Mouse (Mus musculus): Measurements from ENCODE around the gene Fam229a.
"Not testable (repeated sequence)": the region's sequence is repeated elsewhere in the genome, so short reads cannot be mapped to it uniquely, and the experiment has no call there.

Fam229a gene

GRCm38 (mm10) chr4:129518519-129518918, 27.5 kb downstream of the Fam229a start:
- DNase-seq (ENCODE audit: low read depth, low spot score): no peak

- no peak for DNase-seq (ENCODE audit: low read depth, low spot score)
These were observed 34.3 kb downstream of the Fam229a start for GRCm38 (mm10) chr4:129525338-129525737.

GRCm38 (mm10) chr4:129525889-129526288, 34.9 kb downstream of the Fam229a start:
- no peak for DNase-seq (ENCODE audit: low read depth, low spot score)

- not testable (repeated sequence) for DNase-seq (ENCODE audit: low read depth, low spot score)
These were observed 37.9 kb downstream of the Fam229a start for GRCm38 (mm10) chr4:129528901-129529300.

GRCm38 (mm10) chr4:129540012-129540411, 49.0 kb downstream of the Fam229a start:
- no peak for DNase-seq (ENCODE audit: low read depth, low spot score)
